Mouse (Mus musculus): ENCODE measurements at regions not wholly inside any gene's neighbourhood (a gene's known extent, or its start where the extent isn't known, plus 50 kb on each side); places are given as distances from the start of the nearest gene placed in this dataset.

DNA sequence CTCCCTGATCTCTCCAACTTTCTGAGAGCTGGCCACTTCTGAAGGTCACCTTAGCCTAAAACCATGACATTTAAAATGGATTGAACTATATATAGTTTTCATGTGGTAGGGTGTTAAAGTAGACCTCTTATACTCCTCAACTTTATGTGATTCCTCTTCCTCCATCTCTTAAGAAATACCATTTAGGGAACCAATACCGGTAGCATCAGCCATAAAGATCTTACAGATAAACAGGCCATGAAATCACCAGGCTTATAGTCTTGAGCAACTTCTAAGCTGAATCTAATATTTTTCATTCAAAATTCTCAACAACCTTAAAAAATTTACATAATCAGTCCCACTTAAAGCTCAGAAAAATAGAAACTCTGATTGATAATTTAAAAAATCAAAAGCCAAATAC lies 56.2 kb downstream of the Rpl36a-ps1 start:
- Histone ChIP-seq H3K9me3 (replicated peaks) (no peaks in the 10 kb centered on the region), H3K27ac (replicated peaks) (no peak overlapping the region), H3K27me3 (replicated peaks) (no peaks in the 10 kb centered on the region), H3K4me1 (no peaks in the 10 kb centered on the region), H3K4me2 (no peak overlapping the region), H3K4me3 (replicated peaks) (no peak overlapping the region), H3K36me3 (no peaks in the 10 kb centered on the region), H3K9ac (replicated peaks) (no peak overlapping the region)
- ATAC-seq (ENCODE audit: low FRiP score) = no peak
- 89% methylated on average over 1 of the region's 1 CpGs for WGBS

DNA sequence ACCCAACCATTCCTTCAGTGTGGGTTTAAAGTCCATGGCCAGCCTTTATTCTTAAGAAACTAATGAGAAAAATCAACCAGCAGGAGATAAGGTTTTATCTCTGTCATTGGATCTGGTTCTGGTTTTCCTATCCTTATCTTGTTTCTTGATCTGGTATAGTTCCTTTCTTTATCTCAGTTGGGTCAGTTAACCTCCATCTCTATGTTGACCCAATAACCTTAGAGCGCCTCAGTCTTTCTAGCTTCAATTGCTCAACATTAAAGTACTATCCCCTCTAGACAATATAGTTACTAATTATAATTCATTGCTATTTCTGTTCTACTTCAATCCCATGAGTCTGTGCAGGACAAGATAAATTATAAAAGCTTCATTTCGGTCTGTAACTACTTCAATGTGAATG lies 56.7 kb downstream of the Rpl36a-ps1 start:
- H3K36me3 ChIP-seq = no peaks in the 10 kb centered on the region
- no peak overlapping the region for H3K4me3 ChIP-seq (replicated peaks)
- H3K9ac ChIP-seq (replicated peaks) = no peak overlapping the region
- WGBS = 81% methylated on average over 2 of the region's 2 CpGs
- H3K27ac ChIP-seq (replicated peaks) = no peak overlapping the region
- no peaks in the 10 kb centered on the region for H3K27me3 ChIP-seq (replicated peaks)
- no peaks in the 10 kb centered on the region for H3K9me3 ChIP-seq (replicated peaks)
- H3K4me2 ChIP-seq = no peak overlapping the region
- H3K4me1 ChIP-seq = no peaks in the 10 kb centered on the region
- ATAC-seq (ENCODE audit: low FRiP score) = no peak

DNA sequence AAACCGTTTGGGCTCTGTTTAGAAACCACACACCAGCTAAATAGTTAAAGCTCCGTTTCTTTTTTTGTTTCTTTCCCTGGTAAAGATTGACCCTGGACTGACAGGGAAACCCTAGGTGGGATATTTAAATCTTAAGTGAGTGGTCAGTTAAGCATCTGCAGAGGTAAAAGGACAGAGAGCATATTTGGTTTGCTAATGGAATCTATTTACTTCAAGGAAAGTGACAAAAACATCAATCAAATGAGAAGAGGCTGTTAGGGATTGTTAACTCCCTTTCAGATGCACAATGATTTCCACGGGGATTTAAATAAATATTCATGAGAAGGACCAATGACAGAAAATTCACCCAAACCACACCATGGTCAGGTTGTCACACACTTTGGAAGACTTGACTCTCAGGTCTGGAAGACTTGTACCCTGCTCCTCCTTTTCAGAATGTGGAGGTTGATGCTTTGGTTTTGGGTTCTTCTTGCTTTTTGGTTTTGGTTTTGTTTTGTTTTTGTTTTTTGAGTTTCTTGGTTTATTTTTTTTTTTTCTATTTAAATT lies 60.7 kb downstream of the Rpl36a-ps1 start:
- ATAC-seq (ENCODE audit: low FRiP score) = no peak
- no peak overlapping the region for H3K4me2 ChIP-seq
- no peaks in the 10 kb centered on the region for H3K27me3 ChIP-seq (replicated peaks)
- no peak overlapping the region for H3K27ac ChIP-seq (replicated peaks)
- 2% methylated on average over 3 of the region's 3 CpGs for WGBS
- no peaks in the 10 kb centered on the region for H3K4me1 ChIP-seq
- no peaks in the 10 kb centered on the region for H3K36me3 ChIP-seq
- no peak overlapping the region for H3K9ac ChIP-seq (replicated peaks)
- H3K4me3 ChIP-seq (replicated peaks) = no peak overlapping the region
- no peaks in the 10 kb centered on the region for H3K9me3 ChIP-seq (replicated peaks)

DNA sequence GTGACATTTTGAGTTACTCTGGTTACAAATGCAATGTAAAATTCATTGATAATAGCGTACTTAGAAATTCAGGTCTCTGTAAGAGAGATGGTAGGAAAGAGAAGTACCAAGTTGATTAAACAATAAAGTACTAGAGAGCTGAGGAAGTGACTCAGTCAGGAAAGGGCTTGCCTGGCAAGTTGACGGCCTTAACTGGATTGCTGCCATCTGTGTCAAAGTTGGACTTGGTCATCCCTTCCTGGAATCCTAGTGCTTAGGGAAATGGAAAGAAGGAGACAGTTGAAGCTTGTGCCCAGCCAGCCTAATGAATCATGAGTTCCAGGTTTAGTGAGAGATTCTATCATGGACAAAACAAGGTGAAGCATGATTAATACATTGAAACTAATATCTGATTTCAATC lies 64.8 kb downstream of the Rpl36a-ps1 start:
- H3K27me3 ChIP-seq (replicated peaks) = no peaks in the 10 kb centered on the region
- no peak for ATAC-seq (ENCODE audit: low FRiP score)
- no peak overlapping the region for H3K4me2 ChIP-seq
- H3K9ac ChIP-seq (replicated peaks) = no peak overlapping the region
- no peak overlapping the region for H3K27ac ChIP-seq (replicated peaks)
- H3K4me3 ChIP-seq (replicated peaks) = no peak overlapping the region
- H3K36me3 ChIP-seq = no peaks in the 10 kb centered on the region
- no peaks in the 10 kb centered on the region for H3K4me1 ChIP-seq
- WGBS = 89% methylated on average over 2 of the region's 2 CpGs
- H3K9me3 ChIP-seq (replicated peaks) = no peaks in the 10 kb centered on the region

DNA sequence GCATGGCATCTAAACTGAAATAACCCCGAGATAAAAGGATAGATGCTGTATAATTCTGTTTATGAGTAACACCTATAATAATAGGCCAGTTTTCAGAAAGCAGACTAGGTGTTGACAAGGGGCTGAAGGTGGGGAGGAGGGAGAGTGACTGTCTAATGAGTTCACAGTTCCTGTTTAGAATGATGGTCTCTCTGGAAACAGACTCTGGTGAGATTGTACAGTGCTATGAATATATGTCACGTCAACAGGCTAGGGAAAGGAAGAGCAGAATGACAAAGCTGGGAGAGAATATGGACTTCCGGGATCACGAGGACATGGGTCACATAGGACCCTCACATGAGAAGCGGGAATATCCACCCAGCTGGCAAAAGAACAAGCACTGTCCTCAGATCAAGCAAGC lies 85.9 kb downstream of the Rpl36a-ps1 start:
- H3K27ac ChIP-seq (replicated peaks) = no peak overlapping the region
- no peaks in the 10 kb centered on the region for H3K27me3 ChIP-seq (replicated peaks)
- WGBS = 79% methylated on average over 5 of the region's 5 CpGs
- no peak overlapping the region for H3K9ac ChIP-seq (replicated peaks)
- no peak overlapping the region for H3K4me2 ChIP-seq
- H3K9me3 ChIP-seq (replicated peaks) = no peaks in the 10 kb centered on the region
- no peak for ATAC-seq (ENCODE audit: low FRiP score)
- H3K4me3 ChIP-seq (replicated peaks) = no peak overlapping the region
- no peaks in the 10 kb centered on the region for H3K4me1 ChIP-seq
- H3K36me3 ChIP-seq = no peaks in the 10 kb centered on the region

DNA sequence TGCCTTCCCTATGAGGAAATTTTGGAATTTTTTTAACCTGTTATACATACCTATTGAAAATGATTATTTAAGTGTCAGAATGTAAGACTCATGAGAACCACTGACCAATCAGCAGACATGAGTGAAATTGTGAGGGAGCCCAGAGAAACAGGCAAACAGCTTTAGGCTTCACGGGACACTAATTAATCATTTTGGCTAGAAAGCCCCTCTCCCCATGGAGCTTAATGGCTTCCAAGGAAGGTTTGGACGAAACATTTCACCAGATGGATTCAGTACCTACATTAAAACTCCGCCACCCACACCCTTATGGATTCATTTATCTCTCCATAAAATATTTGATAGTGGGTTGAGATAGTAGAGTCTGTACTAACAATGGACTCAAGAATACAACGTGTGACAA lies 95.2 kb downstream of the Rpl36a-ps1 start:
- 48% methylated on average over 4 of the region's 4 CpGs for WGBS
- Histone ChIP-seq H3K27me3 (replicated peaks) (no peaks in the 10 kb centered on the region), H3K9me3 (replicated peaks) (no peaks in the 10 kb centered on the region), H3K4me3 (replicated peaks) (no peak overlapping the region), H3K4me1 (no peaks in the 10 kb centered on the region), H3K36me3 (no peaks in the 10 kb centered on the region), H3K4me2 (no peak overlapping the region), H3K9ac (replicated peaks) (no peak overlapping the region), H3K27ac (replicated peaks) (no peak overlapping the region)
- no peak for ATAC-seq (ENCODE audit: low FRiP score)

DNA sequence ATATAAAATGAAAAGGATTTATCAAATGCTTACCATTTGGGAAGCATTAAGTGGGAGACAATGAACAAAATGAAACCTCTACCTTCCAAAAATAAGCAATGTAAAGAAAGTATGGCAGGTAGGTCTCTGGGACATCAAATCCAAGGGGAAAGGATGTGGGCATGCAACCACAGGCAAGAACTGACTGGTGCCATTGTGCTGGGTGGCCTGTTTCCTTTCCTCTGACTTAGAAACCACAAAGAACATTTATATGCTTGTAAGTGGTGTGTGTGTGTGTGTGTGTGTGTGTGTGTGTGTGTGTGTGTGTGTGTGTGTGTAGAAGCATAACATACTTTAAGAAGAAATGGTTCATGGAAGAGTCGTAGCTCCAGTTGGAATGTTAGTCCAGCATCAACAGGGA lies 96.7 kb downstream of the Rpl36a-ps1 start:
- H3K4me1 ChIP-seq = no peaks in the 10 kb centered on the region
- no peak overlapping the region for H3K9ac ChIP-seq (replicated peaks)
- ATAC-seq (ENCODE audit: low FRiP score) = no peak
- H3K27me3 ChIP-seq (replicated peaks) = no peaks in the 10 kb centered on the region
- H3K36me3 ChIP-seq = no peaks in the 10 kb centered on the region
- H3K4me2 ChIP-seq = no peak overlapping the region
- no peaks in the 10 kb centered on the region for H3K9me3 ChIP-seq (replicated peaks)
- WGBS = 100% methylated on average over 1 of the region's 1 CpGs
- no peak overlapping the region for H3K27ac ChIP-seq (replicated peaks)
- H3K4me3 ChIP-seq (replicated peaks) = no peak overlapping the region

DNA sequence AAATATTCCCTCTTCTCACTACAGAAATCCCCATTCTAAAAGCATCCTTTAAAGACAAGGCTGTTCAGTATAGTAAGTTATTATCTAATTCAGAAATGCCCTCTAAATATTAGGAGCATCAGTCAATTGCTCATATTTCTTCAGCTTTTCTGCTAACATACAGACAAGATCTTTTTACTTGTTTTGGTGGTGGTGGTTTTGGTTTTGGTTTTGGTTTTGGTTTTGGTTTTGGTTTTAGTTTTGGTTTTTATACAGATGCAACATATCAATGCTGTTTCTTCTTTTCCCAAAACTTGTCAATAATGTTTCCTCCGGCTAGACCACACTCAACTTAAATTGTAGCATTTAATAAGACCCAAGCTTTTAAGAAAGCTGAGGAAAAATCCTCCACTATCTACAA lies 98.2 kb downstream of the Rpl36a-ps1 start:
- Histone ChIP-seq H3K36me3 (no peaks in the 10 kb centered on the region), H3K27me3 (replicated peaks) (no peaks in the 10 kb centered on the region), H3K9ac (replicated peaks) (no peak overlapping the region), H3K4me3 (replicated peaks) (no peak overlapping the region), H3K9me3 (replicated peaks) (no peaks in the 10 kb centered on the region), H3K4me1 (no peaks in the 10 kb centered on the region), H3K4me2 (no peak overlapping the region), H3K27ac (replicated peaks) (no peak overlapping the region)
- ATAC-seq (ENCODE audit: low FRiP score) = no peak
- WGBS = 88% methylated on average over 1 of the region's 1 CpGs

DNA sequence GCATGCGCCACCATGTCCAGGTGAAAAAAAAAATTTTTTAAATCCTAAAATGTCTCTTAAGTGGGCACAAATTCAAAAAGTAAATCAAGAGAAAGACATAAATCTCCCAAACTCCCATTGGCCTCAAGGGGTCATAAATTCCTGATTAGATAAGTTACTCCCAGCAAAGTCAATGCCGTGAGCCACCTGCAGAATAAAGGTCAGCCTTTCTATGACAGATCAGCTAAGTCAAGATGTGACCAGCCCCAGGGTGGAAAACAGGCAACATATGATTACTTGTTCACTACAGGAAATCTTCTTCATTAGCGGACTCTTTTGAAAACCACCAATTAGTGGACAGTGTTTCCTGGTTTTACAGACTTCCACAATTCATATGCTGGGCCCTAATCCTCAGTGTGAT lies 101.4 kb downstream of the Rpl36a-ps1 start:
- H3K4me2 ChIP-seq = no peak overlapping the region
- no peak overlapping the region for H3K27ac ChIP-seq (replicated peaks)
- no peaks in the 10 kb centered on the region for H3K36me3 ChIP-seq
- H3K4me3 ChIP-seq (replicated peaks) = no peak overlapping the region
- H3K27me3 ChIP-seq (replicated peaks) = no peaks in the 10 kb centered on the region
- 73% methylated on average over 3 of the region's 3 CpGs for WGBS
- H3K4me1 ChIP-seq = no peaks in the 10 kb centered on the region
- ATAC-seq (ENCODE audit: low FRiP score) = no peak
- no peaks in the 10 kb centered on the region for H3K9me3 ChIP-seq (replicated peaks)
- no peak overlapping the region for H3K9ac ChIP-seq (replicated peaks)

DNA sequence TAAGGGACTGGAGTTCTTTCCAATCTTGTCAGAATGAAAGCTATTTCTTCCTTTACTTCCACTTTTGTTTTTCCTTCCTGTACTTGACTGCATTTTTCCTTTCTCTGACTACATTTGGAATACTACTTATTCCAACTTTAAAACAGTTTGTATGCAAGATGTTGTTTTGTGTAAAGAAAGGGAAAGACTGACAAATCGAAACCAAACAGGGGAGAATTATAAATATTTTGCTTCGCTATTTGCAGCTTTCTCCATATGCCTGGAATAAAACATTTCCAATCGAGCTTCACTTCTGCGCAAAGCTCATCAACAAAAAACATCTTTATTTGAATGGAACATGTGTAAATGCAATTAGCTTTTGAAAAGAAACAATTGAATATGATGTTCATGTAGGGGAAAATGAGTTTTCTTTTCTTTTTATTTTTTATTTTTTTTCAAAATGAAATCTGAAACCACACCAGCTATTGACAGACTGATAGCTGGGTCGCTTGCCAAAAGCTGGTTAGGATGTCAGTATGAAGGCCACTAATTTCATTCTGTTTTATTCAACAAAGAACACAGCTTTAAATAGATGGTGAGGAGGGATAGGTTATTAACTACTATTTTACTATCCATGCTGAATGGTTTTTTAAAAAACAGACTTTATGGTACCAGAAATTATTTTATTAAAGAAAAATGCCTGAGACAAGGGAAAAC lies 102.7 kb downstream of the Rpl36a-ps1 start:
- H3K9ac ChIP-seq (replicated peaks) = no peak overlapping the region
- ATAC-seq (ENCODE audit: low FRiP score) = no peak
- 84% methylated on average over 5 of the region's 5 CpGs for WGBS

DNA sequence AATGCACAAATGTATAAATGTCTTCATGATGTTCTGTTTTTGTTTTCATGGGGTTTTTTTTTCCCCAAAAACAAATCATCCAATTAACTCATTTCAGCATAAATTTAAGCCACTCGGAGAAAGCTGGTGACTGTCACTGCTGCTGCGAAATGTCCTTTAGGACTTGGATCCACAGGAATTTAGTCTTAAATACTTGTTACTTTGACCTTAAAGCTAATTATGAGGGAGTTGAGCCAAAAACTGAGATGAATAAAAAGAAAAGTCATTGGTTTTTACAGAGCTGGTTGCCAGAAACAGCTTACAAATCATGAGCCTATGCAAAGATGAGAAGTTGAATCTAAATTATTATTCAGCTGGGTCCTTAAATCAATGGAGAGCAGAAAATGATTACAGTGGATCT lies 106.5 kb downstream of the Rpl36a-ps1 start:
- Histone ChIP-seq H3K9ac (replicated peaks) (no peak overlapping the region), H3K9me3 (replicated peaks) (no peaks in the 10 kb centered on the region), H3K36me3 (no peaks in the 10 kb centered on the region), H3K4me3 (replicated peaks) (no peak overlapping the region), H3K27ac (replicated peaks) (no peak overlapping the region), H3K27me3 (replicated peaks) (no peaks in the 10 kb centered on the region), H3K4me1 (no peaks in the 10 kb centered on the region), H3K4me2 (no peak overlapping the region)
- ATAC-seq (ENCODE audit: low FRiP score) = no peak
- WGBS = 89% methylated on average over 2 of the region's 2 CpGs

More for the DNA sequence above, 102.7 kb downstream of the Rpl36a-ps1 start:
- H3K4me1 ChIP-seq = no peaks in the 10 kb centered on the region
- H3K9me3 ChIP-seq (replicated peaks) = no peaks in the 10 kb centered on the region
- H3K4me2 ChIP-seq = no peak overlapping the region
- H3K4me3 ChIP-seq (replicated peaks) = no peak overlapping the region
- no peaks in the 10 kb centered on the region for H3K36me3 ChIP-seq
- no peak overlapping the region for H3K27ac ChIP-seq (replicated peaks)
- H3K27me3 ChIP-seq (replicated peaks) = no peaks in the 10 kb centered on the region

DNA sequence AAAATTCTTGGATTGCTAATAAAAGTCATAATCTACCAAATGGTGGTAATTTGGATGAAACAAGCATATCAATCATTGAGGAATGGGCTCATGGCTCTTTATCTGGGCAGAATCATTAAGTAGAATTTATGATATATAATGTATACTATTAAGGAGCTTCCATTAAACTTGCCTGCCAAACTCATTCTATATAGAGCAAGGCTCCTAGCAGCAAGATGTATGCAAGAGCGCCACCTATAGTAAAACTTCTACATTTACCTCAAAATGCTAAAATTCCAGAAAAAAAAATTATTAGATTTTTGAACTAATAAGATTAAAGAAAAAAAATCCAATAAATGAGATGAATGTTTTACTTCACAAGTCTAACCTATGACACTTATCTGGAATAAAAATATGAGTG lies 107.1 kb downstream of the Rpl36a-ps1 start:
- Histone ChIP-seq H3K9me3 (replicated peaks) (no peaks in the 10 kb centered on the region), H3K9ac (replicated peaks) (no peak overlapping the region), H3K4me1 (no peaks in the 10 kb centered on the region), H3K4me3 (replicated peaks) (no peak overlapping the region), H3K27ac (replicated peaks) (no peak overlapping the region), H3K4me2 (no peak overlapping the region), H3K27me3 (replicated peaks) (no peaks in the 10 kb centered on the region), H3K36me3 (no peaks in the 10 kb centered on the region)
- ATAC-seq (ENCODE audit: low FRiP score) = no peak
- 8% methylated on average over 1 of the region's 1 CpGs for WGBS
